Mouse (Mus musculus): ENCODE results near the gene Rrp1b. TPM values are rescaled to one million over a fixed set of nuclear protein-coding genes. Genes with fewer than 3 reads are reported as not detected.

The Rrp1b gene
- 32.2 and 38.9 TPM in 2 replicates for polyA plus RNA-seq (2015; fragmentation: Nextera tagmentation; extraction: Ambion mirVana)

DNA sequence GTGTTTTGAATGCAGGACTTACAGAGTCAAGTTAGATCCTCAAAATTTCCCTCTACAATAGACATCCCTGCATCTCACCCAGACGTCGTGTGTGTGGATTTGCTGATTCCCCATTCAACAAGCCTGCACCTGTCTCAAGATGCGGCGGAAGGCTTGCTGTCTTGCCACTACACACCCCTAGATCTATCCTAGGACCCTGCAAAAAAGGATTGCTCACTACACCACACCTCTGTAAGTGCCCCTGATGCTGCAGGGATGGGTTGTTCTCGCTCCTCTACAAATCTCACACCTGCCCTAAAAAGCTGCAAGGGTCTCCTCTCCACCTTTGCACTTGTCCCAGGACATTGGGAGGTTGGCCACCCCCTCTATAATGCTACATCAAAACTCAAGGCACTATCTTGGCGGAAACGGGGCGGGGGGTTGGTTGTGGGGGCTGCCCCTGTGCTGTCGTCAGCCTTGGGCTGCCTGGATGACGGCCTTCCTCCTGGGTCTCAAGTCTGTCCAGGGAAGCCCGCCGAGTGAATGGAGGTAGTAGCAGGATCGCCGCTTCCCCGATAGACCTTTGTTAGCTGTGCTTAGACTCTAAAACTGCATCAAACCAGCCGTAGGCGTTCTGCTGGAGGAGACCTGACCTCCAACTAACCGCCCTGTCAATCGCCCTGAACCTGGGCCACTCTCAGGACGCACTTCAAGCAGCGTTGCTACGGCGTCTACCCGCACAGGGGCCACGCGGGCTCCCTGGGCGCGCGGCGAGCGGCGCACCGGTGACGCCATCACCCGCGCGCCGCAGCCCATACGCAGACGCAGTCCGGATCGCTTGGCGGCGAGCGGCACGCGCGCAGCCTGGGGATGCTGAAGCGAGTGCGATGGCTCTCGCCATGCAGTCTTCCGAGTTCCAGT lies at the start of gene Rrp1b, which contains the start of gene Hsf2bp:
Gene Rrp1b (plus strand): TSS at position 492 of the 900 bp plus-strand sequence.
Gene Hsf2bp (minus strand): TSS at position 741 of the 900 bp plus-strand sequence.

Other genes with a start within 250 kb of the Rrp1b start
- 15.0 and 16.8 TPM in 2 replicates for gene Sik1, start 180.3 kb upstream of the Rrp1b start, polyA plus RNA-seq (2015; fragmentation: Nextera tagmentation; extraction: Ambion mirVana)
- 0.56 and 0.76 TPM in 2 replicates for gene Hsf2bp, start 249 bp downstream of the Rrp1b start, polyA plus RNA-seq (2015; fragmentation: Nextera tagmentation; extraction: Ambion mirVana)
- gene Notch3, start 130.8 kb downstream of the Rrp1b start, polyA plus RNA-seq (2015; fragmentation: Nextera tagmentation; extraction: Ambion mirVana) = 5.8 and 7.3 TPM in 2 replicates
- gene Ephx3, start 153.4 kb downstream of the Rrp1b start, polyA plus RNA-seq (2015; fragmentation: Nextera tagmentation; extraction: Ambion mirVana) = 0.59 and 0.65 TPM in 2 replicates
- gene Brd4, start 248.6 kb downstream of the Rrp1b start, polyA plus RNA-seq (2015; fragmentation: Nextera tagmentation; extraction: Ambion mirVana) = 62.3 and 73.1 TPM in 2 replicates